Mouse (Mus musculus): Measurements from ENCODE around the gene March6.

The March6 gene

DNA sequence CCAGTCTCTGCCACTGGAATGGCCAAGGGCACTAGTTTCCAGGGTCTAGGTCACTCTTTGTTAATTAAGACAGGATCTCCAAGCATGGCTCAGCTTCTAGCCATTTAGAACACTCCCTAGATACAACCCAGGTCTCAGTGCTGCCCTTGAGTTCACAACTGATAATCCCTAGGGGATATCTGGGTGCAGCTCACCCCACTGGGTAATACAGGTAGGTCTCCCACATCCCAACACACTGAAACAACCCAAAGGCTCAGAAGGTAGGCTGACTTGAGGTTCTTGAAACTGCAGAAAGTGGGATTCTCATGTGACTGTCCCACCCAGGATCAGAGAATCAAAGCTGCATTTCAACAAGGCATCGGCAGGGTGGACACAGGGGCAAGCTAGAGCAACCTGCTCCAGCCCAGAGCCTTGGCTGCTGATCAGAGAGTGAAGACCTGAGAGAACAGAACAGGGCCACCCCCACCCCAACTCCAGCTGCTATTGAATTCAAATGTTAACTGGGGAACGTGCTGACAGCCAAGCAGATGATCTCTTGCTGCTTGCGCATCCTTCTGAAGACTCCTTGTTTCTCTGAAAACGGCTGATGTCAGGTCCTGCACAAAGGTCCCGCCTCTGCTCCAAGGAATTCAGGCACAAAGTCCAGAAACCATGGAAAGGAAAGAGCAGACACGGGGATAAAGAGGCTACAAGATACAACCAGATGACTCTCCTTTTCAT, 116.5 kb downstream of the March6 start:
- no peak for DNase-seq (ENCODE audit: low spot score)

DNA sequence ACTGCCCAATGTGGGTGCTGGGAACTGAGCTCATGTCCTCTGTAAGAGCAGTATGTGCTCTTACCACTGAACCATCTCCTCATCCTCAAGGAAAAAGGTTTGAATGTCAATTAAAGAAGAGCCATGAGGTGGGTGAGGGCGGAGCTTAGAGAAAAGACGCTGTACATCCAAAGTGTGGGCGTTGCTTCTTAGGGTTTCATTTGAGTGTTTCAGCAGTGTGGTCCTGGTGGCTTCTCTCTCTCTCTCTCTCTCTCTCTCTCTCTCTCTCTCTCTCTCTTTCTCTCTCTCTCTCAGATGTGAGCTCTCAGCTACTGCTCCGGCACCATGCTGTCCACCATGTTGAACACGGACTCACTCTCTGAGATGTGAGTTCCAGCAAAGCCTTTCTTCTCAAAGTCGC, 117.2 kb downstream of the March6 start:
- DNase-seq (ENCODE audit: low spot score) = no peak

DNA sequence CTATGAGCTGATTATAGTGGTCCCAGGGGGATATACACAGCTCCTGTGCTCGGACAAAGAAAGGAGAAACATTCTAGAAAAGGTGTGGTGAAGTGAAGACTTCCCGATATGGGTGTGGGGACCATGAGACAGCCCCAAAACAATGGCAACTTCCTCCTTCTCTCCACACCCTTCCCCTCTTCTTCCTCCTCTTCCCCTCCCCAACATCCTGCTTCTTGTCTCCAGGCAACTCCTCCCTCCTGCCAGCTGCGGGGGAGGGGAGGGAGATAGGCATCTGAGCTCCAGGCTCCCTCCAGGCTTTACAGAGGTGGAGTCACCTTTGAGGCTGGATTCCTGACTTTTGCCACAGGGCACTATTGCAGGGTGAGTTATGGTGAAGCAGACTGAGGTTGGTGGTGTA, 117.9 kb downstream of the March6 start:
- DNase-seq (ENCODE audit: low spot score) = peak; percentile 28

DNA sequence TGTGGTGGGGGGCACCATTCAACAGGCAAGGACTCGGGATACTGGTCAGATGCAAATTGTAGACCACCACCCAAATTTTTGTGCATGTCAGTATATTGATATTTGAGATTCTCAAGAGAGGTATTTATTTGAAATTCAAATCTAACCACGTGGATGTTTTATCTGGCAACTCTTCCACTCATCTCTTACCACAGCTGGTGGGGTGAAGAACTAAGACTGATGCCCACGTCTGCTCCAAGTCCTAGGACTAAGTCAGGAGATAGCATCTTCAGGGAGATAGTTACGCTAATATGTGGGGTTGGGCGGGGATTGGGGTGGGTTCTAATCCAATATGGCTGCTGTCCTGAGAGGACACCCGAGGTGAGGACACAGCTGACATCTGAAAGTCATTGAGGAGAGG, 118.4 kb downstream of the March6 start:
- no peak for DNase-seq (ENCODE audit: low spot score)

DNA sequence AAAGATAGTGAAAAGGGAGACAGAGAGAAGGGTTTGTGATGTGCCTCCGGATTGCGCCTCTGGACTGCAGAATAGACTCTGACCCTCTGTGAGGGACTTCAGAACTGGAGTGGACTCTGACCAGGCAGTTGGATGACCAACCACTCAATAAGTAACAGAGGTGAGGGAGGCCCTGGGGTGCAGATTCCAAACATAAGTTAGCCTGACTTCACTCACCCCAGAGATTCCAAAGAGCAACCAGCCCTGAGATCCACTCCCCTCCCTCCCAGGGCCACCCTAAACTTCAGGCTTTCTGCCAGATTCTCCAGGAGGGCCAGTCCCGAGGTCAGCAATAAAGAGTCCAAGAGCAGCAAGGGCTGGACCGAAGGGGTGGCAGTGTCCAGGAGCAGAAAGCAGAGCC, 123.4 kb downstream of the March6 start:
- no peak for DNase-seq (ENCODE audit: low spot score)

DNA sequence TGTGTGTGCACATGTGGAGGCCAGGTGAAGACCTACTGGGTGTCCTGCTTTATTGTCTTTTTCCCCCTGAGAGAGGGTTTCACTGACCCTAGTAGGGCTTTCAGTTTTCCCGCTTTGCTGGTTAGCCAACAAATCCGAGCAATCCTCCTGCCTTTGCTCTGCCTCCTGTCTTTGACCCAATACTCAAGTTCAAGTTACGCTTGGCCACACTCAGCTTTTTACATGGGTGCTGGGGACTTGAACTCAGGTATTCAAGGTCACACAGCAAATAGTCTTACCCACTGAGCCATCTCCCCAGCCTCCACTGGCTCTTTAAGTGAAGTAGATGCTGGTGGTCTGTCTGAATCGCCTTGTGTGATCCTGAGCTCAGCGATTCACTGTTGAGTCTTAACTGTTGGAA, 124.0 kb downstream of the March6 start:
- DNase-seq (ENCODE audit: low spot score) = no peak
